Mouse (Mus musculus) thymus, adult 2 months (tissue): ENCODE measurements around the gene 7420426K07Rik.

Source experiments
- CTCF ChIP-seq: fragments of 200-500 bp; IDR thresholded peaks from 2 replicates; pipeline ENCODE4 v1.5.1; 2012; ENCODE audit warnings: mild to moderate bottlenecking, control low read depth, low read length, moderate library complexity, borderline replicate concordance; ENCODE audit not compliant: control insufficient read depth, poor library complexity, insufficient read depth; ENCODE audit errors: extremely low read depth
- POLR2A ChIP-seq: fragments of 200-500 bp; IDR thresholded peaks from 2 replicates; pipeline ENCODE4 v1.6.1; 2012; ENCODE audit warnings: mild to moderate bottlenecking, low read length, control low read depth, moderate library complexity; ENCODE audit not compliant: control insufficient read depth, poor library complexity, insufficient read depth; ENCODE audit errors: extremely low read depth

GRCm38 (mm10) chr9:98953830-98954229 is 50.9 kb downstream of the 7420426K07Rik start:
- TF ChIP-seq POLR2A (no peak), CTCF (no peak)
